Mouse (Mus musculus): ENCODE results near the gene Lrfn3. TPM values are rescaled to one million over a fixed set of nuclear protein-coding genes. Genes with fewer than 3 reads are reported as not detected.

Gene Lrfn3
- 10 to 100 TPM; 39.1 to 42.5 TPM for total RNA-seq (2021)
- long read RNA-seq, experiment 1, transcript Lrfn3-201 (3 exons, 2,886 nt), result major isoform, 12 of 23 reads
- long read RNA-seq, experiment 1, partial matches to known transcripts, result 11 of 23 reads
- long read RNA-seq, experiment 1, other reads (novel, unspliced or antisense), result 0 of 23 reads
- long read RNA-seq, experiment 2, transcript Lrfn3-201 (3 exons, 2,886 nt), result major isoform, 15 of 19 reads
- long read RNA-seq, experiment 2, partial matches to known transcripts, result 4 of 19 reads
- long read RNA-seq, experiment 2, other reads (novel, unspliced or antisense), result 0 of 19 reads

DNA sequence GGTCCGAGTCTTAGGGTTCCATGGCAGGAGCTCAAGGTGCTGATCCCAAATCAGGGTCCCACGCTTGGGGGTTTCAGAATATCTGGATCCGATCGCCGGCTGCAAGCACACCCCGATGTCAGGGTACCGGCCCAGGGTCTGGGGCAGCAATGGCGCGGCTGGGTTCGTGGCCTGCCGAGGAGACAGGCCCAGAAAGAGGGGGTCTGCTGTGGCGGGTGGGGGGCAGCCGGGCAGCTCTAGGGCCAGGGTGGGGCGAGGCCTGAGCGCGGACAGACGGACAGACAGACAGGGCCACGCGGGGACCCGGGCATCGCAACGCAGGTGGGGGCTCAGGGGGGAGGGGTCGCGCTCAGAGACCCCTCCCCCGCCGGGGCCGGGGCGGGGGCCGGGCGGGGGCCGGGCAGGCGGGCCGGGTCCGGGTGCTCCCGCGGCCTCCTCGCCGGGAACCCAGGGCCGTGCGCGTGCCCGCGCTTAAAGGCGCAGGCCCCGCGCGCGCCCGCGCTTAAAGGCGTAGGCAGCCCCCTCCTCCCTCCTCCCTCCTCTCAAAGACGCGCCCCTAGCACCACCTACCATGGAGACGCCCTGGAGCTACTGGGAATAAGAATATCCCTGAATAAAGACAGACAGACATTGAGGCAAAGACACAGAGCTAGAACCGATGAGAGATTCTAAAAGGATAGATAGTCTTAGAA, at the start of gene Lrfn3:
TSS of gene Lrfn3 (minus strand) at position 121 of the 692 bp plus-strand sequence.
- intact Hi-C loops (cut with DNase I), result no loop called here

DNA sequence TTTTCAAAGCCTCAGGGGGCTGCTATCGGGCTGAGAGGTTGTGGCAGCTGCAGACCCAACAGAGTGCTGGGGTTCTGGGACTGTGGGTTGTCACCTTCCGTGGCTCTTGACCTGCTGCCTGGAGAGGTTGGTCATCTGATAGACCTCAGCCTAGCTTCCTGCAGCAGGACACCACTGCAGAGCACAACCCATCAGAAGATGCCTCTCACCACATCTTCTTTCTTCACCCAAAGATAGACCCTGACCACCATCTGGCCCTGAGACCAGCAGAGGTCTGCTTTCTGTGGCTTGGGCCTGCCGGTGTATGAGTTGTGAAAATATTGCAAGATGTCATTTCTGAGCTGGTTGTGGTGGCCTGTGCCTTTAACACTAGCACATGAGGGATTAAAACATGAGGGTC, 48.5 kb upstream of the Lrfn3 start:
- DNase-seq (ENCODE audit: low spot score in 2 of 2), result no peak
- intact Hi-C loops (cut with DNase I), result no loop called here

More for the DNA sequence above, at the start of gene Lrfn3:
- peak; percentile 77 for DNase-seq (ENCODE audit: low spot score in 2 of 2)

DNA sequence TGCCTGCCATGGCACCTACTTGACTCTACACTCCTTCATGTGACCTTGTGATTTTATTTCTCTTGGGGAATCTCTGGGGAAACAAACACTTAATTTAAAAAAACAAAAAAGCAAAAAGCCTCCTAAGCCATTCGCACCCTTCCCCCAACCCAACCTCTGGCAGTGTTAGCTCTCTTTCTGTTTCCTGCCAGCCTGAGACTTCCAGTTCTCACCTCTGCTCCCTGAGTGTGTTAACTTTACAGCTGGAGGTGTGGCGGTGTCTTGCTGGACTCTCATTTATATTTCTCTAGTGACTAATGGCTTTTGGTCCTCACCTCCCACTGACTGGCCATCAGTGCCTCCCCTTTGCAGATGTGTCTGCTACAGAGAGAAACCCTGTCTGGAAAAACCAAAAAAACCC, 47.2 kb upstream of the Lrfn3 start:
- DNase-seq (ENCODE audit: low spot score in 2 of 2), result no peak
- intact Hi-C loops (cut with DNase I), result no loop called here

DNA sequence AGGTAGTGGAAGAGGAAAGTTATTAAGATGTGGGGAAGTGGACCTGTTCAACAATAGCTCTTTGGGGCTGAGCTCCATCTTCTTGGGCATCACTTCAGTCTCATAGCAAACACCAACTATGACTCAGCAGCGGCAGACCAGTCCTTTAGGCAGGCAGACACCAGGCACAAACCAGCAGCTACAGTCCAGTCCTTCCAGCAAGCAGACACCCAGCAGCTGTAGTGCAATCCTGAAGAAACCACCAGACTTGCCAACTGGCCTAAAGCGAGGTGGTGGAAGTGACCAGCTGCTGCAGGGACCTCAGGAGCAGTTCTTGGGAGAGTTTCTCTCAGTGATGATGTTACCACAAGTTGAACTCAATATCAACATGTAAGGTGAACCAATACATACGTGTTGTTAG, 46.1 kb upstream of the Lrfn3 start:
- intact Hi-C loops (cut with DNase I), result no loop called here
- DNase-seq (ENCODE audit: low spot score in 2 of 2), result no peak

DNA sequence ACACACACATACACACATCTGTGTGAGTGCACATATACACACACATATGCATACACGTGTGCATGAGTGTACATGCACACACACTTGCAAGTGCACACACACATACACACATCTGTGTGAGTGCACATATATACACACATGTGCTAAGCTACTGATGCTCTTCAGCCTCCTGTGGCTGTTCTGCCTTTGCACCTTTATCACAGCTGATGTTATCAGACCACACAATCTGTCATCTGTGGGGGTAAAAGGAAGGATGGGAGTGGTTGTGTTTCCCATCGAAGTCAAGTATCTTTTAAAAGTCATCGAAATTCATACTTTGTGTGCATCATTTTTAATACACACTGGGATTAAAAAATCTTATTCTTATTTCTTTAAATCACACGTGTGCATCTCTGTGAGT, 39.8 kb upstream of the Lrfn3 start:
- intact Hi-C loops (cut with DNase I), result no loop called here
- no peak for DNase-seq (ENCODE audit: low spot score in 2 of 2)

DNA sequence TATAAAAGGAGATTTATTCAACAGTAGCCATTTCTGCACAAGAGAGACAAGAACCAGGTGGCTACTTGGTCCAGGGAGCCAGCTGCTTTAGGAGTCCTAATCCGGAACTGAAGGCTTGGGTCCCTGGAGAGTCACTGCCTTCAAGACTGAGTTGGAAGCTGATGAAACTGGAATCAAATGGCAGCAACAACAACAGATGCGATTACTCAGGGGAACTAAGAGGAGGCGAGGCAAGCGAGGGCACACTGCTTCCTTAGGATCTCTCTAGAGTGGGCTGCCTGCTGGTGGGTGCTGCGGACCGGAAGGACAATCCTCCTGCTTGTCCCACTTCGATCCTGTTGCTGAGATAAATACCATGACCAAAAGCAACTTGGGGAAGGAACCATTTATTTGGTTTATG, 37.1 kb upstream of the Lrfn3 start:
- DNase-seq (ENCODE audit: low spot score in 2 of 2), result no peak
- intact Hi-C loops (cut with DNase I), result no loop called here

DNA sequence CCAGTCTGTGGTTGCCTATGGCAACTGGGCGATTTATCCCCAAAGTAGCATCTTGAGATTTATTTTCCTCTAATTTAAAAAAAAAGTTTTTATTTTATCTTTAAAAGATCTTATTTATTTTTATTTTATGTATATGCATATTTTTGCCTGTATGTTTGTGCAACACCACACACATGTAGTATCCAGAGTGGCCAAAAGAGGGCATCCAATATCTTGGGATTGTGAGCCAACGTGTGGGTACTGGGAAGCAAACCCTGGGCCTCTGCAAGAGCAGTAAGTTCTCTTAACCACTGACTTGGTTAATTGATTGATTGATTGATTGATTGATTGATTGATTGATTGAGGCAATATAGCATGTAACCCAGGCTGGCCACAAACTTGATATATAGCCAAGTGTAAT, 32.3 kb upstream of the Lrfn3 start:
- intact Hi-C loops (cut with DNase I), result no loop called here

DNA sequence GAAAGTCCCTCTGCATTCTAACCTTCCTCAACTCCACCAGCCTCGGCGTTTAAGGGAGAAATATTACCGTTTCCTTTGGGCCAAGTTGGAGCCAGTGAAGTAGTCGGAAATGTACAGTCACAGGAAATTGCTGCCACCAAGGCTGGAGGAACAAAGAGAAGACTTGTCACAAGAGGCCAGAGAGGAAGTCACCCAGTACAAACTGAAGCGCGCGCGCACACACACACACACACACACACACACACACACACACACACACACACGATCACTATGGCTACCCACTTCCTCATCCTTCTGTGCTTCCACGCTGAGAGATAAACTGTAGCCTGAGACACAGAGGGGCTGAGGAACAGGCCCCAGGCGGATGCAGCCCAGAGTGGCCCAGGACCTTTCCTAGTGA, 31.8 kb upstream of the Lrfn3 start:
- DNase-seq (ENCODE audit: low spot score in 2 of 2), result peak; percentile 35 to 52
- intact Hi-C loops (cut with DNase I), result no loop called here

More for the DNA sequence above, 32.3 kb upstream of the Lrfn3 start:
- DNase-seq (ENCODE audit: low spot score in 2 of 2), result no peak

DNA sequence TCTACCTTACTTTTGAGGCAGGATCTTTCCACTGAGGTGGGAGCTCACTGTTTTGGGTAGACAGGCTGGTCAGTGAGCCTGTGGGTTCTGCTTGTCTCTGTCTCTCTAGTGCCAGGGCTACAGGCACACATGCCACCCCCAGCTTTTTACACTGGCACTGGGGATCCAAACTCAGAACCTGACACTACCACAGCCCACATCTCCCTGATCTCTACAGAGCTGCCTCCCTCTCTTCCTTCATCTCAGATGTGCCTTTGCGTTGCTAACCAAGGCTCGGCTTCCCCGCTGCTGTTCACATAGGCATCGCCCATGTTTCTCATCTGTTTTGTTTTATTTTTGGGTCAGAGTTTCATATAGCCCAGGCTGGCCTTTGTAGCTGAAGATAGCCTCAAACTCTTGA, 31.1 kb upstream of the Lrfn3 start:
- DNase-seq (ENCODE audit: low spot score in 2 of 2), result no peak
- intact Hi-C loops (cut with DNase I), result no loop called here

DNA sequence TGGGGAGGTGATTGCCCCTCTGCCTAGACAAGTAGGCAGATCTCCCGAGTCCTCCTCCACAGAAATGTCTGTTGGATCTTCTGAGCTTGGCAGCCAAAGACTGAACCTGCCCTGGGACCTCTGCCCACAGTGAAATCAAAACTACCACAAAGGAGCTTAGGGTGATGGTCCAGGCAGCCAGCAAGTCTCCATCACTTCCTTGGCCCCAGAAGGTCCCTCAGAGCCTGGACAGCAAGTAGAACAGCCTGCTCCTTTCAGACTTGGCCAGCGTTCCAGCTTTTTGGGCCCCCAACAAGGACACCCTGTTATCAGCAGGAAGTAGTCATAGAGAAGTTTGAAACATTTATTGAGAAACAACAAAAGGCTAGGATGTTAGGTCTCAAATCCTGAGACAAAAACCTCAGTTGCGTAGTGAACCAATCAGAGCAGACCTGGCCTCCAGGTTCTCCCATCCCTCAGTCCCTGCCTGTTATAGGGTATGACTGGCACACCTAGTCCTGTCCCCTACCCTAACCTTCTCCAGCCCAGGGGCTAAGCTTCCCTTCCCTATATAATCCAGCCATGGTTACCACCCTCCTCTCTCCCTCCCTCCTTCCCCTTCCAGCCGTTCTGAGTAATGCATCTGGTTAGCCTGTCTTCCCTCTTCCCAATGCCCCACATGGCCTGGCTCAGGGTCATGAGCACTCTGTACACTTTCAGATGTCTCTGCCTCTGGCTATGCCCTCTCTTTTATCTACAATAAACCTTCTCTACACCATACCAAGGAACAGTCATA, 30.4 kb upstream of the Lrfn3 start:
- intact Hi-C loops (cut with DNase I), result no loop called here
- DNase-seq (ENCODE audit: low spot score in 2 of 2), result no peak

DNA sequence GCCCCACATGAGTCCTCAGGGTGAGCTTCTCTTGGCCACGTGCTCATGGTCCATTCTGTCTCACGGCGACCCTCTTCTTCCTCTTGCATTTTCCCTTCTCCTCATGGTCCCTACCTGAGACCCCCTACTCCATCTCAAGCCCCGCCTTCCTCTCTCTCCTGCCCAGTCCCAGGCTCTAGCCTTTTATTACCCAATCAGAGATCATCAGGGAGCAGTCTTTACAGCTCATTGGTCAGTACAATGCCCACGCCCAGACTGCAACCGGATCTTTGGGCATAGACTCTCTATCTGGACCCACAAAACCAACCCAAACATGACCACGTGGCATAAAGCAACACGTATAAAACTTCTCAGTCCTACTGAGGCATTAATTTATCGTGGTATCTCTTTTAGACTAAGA, 21.5 kb upstream of the Lrfn3 start:
- no peak for DNase-seq (ENCODE audit: low spot score in 2 of 2)
- intact Hi-C loops (cut with DNase I), result no loop called here

DNA sequence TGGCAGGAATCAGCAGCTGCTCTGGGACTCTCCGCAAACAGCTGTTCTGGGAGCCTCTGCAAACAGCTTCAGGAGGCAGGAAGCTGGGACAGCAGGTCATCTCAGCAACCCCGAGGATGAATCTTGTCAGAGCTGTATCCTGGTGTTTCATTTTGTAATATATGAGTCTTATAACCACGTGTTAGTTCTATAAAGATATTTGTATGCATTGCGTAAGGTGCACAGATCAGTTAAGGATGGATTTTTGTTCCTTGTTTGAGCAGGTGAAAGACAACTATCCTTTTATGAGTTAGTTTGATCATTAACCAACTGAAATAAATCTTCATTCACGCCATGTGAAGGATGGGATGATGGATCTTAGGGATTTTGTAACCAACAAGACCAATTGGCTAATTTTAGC, 17.5 kb upstream of the Lrfn3 start:
- DNase-seq (ENCODE audit: low spot score in 2 of 2), result no peak
- intact Hi-C loops (cut with DNase I), result no loop called here

DNA sequence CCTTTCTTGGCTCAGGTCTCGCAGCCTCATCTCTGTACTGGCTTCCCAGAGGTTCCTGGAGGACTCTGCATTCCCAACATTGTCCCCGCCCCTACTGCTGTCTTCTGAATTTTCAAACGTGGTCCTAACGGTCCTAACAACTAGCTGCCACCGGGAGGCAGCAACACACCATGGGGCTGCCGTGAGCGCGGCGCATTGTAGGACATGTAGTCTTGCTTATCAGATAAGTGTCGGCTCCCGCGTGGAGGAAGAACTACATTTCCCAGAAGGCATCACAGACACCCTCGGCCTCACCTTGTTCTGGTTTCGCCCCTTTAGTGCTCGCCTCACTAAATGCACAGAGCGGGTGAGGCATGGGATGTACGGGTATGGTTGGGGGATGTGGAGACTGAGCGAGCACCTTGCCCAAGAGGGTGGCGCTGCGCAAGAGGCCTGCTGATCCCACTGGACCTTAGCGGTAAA, 11.0 kb upstream of the Lrfn3 start:
- DNase-seq (ENCODE audit: low spot score in 2 of 2), result peak; percentile 96 to 98
- intact Hi-C loops (cut with DNase I), result loop anchor here (2.0 to 5.0 kb wide), 2 partner anchors 36 to 57 kb away; no protein-coding TSS in a partner anchor

DNA sequence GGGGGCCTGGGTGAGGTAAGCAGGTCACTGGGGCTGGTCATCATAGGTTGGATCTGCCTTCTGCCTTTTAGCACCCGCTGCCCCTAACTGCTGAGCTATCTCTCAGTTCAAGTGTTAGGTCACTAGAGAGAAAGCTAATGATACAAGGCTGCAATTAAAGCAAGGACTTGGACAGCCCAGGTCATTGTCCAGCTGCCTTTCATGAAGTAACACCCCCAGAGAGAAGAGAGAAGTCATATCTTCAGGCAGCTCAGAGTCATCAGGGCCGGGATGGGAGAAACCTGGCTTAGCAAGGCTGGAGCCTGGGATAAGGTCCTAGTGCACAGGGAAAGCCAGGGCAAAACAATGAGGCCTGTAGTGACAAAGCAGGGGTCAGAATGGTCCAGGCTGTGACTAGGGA, 4.9 kb upstream of the Lrfn3 start:
- no peak for DNase-seq (ENCODE audit: low spot score in 2 of 2)
- intact Hi-C loops (cut with DNase I), result no loop called here

DNA sequence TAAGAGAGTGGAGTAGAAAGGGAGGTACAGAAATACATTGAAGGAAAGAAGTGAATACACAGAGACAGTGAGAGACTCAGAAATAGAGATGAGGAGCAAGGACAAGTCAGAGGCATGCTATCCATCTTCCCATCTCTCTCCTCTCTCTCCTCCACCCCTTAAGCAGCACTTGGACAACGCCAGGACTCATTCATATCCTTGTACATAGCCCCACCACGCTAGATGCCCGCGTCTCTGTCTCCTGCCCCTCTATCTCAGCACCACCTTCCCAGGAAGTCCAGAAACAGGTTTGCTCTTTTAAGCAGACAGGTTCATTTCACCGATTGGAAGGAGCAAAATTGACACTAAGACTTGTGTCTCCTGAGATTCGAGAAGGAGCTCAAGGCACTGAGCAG, 769 bp upstream of the Lrfn3 start:
- no peak for DNase-seq (ENCODE audit: low spot score in 2 of 2)
- intact Hi-C loops (cut with DNase I), result no loop called here

DNA sequence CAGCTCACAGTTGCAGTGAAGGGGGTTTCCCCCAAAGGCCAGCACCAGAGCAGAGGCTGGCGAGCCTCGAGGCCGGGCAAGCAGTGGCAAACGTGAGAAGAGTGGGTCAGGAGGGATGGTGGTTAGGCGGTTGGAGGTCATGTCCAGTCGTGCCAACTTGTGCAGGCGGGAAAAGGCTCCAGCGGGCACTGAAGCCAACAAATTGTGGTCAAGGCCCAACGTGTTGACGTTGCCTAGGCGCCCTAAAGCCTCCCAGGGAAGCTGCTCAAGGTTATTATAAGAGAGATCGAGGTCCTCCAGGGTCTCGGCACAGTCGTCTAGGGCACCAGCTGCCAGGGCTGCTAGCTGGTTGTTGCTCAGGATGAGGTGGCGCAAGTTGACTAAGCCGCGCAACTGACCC, 2.5 kb downstream of the Lrfn3 start:
- intact Hi-C loops (cut with DNase I), result no loop called here
- DNase-seq (ENCODE audit: low spot score in 2 of 2), result no peak

DNA sequence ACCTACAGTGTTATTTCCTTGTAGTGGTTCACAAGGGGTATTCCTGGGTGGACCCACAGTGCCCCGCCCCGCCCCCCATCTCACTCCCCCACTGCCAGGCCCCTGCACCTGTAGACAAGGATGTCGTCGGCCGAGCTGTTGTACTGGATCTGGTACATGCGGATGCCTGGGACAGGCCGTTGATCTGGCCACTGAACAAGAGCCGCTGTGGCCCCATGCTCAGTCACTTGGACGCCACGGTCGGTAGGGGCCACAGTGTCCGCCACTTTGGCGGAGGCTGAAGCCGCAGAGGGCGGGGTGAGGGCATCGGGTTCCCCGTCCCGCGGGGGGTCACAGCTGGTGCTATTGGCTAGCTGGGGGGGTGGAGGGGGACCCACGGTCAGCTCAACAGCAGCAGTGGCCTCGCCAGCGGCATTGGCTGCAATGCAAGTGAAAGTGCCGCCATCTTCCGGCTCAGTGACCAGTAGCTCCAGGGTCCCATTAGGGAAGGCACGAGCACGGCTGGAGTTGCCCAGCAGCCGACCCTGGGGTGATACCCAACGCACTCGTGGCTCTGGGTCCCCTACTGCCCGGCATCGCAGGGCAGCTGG, 3.2 kb downstream of the Lrfn3 start:
- intact Hi-C loops (cut with DNase I), result no loop called here
- DNase-seq (ENCODE audit: low spot score in 2 of 2), result no peak

DNA sequence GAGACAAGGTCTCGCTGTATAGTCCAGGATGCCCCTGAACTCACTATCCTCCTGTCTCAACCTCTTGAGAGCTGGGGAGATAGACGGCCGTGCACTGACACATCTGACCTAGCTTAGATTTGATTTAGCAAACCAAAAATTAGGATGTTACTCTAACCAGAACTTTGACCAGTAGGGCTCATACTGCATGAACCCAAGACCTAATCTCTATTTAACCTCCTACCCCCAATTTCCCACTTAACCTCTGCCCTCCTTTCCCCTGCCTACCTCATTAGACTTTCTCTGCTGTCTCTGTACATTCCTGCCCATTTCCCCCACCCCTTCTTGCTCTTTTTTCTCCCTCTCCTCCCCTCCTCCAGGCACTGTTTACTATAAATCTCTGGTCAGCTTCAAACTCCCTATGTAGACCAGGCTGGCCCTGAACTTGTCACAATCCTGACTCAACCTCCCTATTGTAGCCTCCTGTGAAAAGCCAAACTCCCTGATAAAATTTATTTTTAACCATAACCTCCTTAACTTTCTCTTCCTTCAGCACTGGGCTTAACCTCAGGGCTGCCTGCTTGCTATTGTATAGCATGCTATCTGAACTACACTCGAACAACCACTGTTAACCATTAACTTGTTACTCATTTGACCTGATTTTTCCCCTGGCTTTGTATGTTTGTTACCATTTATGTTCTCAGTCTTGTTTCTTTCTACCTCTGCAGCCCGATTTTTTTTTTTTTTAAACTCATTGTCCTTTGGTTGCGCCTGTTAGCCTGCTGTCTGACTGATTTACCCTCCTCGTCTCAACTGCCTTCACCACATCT, 4.0 kb downstream of the Lrfn3 start:
- intact Hi-C loops (cut with DNase I), result no loop called here
- DNase-seq (ENCODE audit: low spot score in 2 of 2), result no peak

DNA sequence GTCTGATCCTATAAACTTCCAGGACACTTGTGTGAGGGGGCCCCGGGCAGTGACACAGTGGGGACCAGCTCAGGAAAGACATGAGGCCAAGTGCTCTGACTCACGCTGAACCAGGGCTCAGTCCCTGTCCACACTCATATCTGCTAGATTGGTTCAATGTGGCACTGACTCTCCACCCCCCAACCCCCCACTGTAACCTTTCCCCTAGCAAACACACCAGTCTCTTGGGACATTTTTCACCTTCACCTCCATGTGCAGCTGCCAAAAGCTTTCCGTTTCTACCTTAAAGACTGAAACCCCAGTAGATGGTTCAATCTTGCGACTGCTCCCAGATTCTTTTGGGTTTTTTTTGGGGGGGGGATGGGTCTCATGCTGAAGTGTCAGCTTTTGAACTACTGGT, 8.5 kb downstream of the Lrfn3 start:
- DNase-seq (ENCODE audit: low spot score in 2 of 2), result no peak
- intact Hi-C loops (cut with DNase I), result no loop called here

Data from left cerebral cortex, postnatal 14 days (tissue).